8 mouse cellular contexts compared by ENCODE assay signal in genomic region chr3:135423608-135424212, GRCm38 (mm10). TPM values are rescaled to one million over a fixed set of nuclear protein-coding genes. Genes with fewer than 3 reads are reported as not detected.
DNase-seq lines count a peak whose midpoint lies in the region; ATAC-seq and TF ChIP-seq lines count a peak whose summit lies in the region.

Gene Cisd2, minus strand, starts transcription at chr3:135423925.

- no peaks in the 10 kb centered on the region for H3K9me3 ChIP-seq in lung, embryonic 16.5 days (ENCODE audit: control insufficient read depth, low read length)
- no peaks in the 10 kb centered on the region for H3K9me3 ChIP-seq in intestine, embryonic 16.5 days (ENCODE audit: control insufficient read depth, low read length)
- no peaks in the 10 kb centered on the region for H3K9me3 ChIP-seq in liver, embryonic 13.5 days (replicated peaks)

- peak; percentile 3 for ATAC-seq in lung, embryonic 16.5 days (ENCODE audit: low read depth)
- peak; percentile 25 for ATAC-seq in intestine, embryonic 16.5 days
- ATAC-seq in liver, embryonic 13.5 days (ENCODE audit: low read depth) = peak; percentile 3; the same call in 1 of the 2 replicates

- no peaks in the 10 kb centered on the region for H3K27me3 ChIP-seq in lung, embryonic 16.5 days (ENCODE audit: control insufficient read depth, insufficient read depth, low read depth, low read length)
- no peaks in the 10 kb centered on the region for H3K27me3 ChIP-seq in intestine, embryonic 16.5 days (replicated peaks; ENCODE audit: control insufficient read depth, insufficient read depth, low read length)
- no peaks in the 10 kb centered on the region for H3K27me3 ChIP-seq in liver, embryonic 13.5 days

- H3K27ac ChIP-seq in lung, embryonic 16.5 days (ENCODE audit: low read length) = peak within 1 kb of the TSS; percentile 95
- H3K27ac ChIP-seq in bone marrow macrophage, adult 2 months (ENCODE audit: insufficient read depth, low read depth, low read length) = peak within 1 kb of the TSS; percentile 82
- peak within 1 kb of the TSS; percentile 94 for H3K27ac ChIP-seq in intestine, embryonic 16.5 days (ENCODE audit: low read length)
- peak within 1 kb of the TSS; percentile 84 for H3K27ac ChIP-seq in liver, embryonic 13.5 days

- DNase-seq in lung, postnatal 4 days = no peak
- no peak for DNase-seq in gastrocnemius, postnatal 25 days
- DNase-seq in liver, embryonic 13.5 days = no peak
- DNase-seq in ovary, postnatal 36 days (ENCODE audit: low spot score) = no peak
- DNase-seq in Muller cell, postnatal 12 days (ENCODE audit: inconsistent ontology term) = no peak

- peak within 1 kb of the TSS; percentile 82 for H3K4me3 ChIP-seq in lung, embryonic 16.5 days (ENCODE audit: low read length)
- H3K4me3 ChIP-seq in bone marrow macrophage, adult 2 months (ENCODE audit: insufficient read depth, low read length) = peak within 1 kb of the TSS; percentile 78
- H3K4me3 ChIP-seq in intestine, embryonic 16.5 days (ENCODE audit: low read length) = peak within 1 kb of the TSS; percentile 77
- peak within 1 kb of the TSS; percentile 69 for H3K4me3 ChIP-seq in liver, embryonic 13.5 days (replicated peaks)

- H3K4me1 ChIP-seq in lung, embryonic 16.5 days (replicated peaks; ENCODE audit: control insufficient read depth, insufficient read depth, low read length) = peaks cover 7% of the 10 kb centered on the region; the same call in 1 of the 2 replicates
- H3K4me1 ChIP-seq in bone marrow macrophage, adult 2 months (ENCODE audit: control insufficient read depth, insufficient read depth, low read length) = peaks cover 9% of the 10 kb centered on the region
- H3K4me1 ChIP-seq in intestine, embryonic 16.5 days (ENCODE audit: control insufficient read depth, insufficient read depth, low read length) = peaks cover 3% of the 10 kb centered on the region; the same call in 1 of the 2 replicates
- H3K4me1 ChIP-seq in liver, embryonic 13.5 days (replicated peaks) = peaks cover 30% of the 10 kb centered on the region

- H3K4me2 ChIP-seq in lung, embryonic 16.5 days (ENCODE audit: low read depth, low read length) = peak within 1 kb of the TSS; percentile 63
- H3K4me2 ChIP-seq in intestine, embryonic 16.5 days (ENCODE audit: low read depth, low read length) = peak within 1 kb of the TSS; percentile 75
- peak within 1 kb of the TSS; percentile 77 for H3K4me2 ChIP-seq in liver, embryonic 13.5 days

- H3K9ac ChIP-seq in lung, embryonic 16.5 days (ENCODE audit: low read length) = peak within 1 kb of the TSS; percentile 86
- peak within 1 kb of the TSS; percentile 85 for H3K9ac ChIP-seq in intestine, embryonic 16.5 days (ENCODE audit: low read depth, low read length)
- H3K9ac ChIP-seq in liver, embryonic 13.5 days = peak within 1 kb of the TSS; percentile 92

- WGBS in lung, embryonic 16.5 days = 2% methylated on average over 8 of the region's 8 CpGs
- WGBS in intestine, embryonic 16.5 days = 2% methylated on average over 8 of the region's 8 CpGs
- 1% methylated on average over 8 of the region's 8 CpGs for WGBS in liver, embryonic 13.5 days (ENCODE audit: insufficient replicate concordance)

- no peak for TF ChIP-seq POLR2A in bone marrow macrophage, adult 2 months (IDR thresholded peaks at IDR 0.05; ENCODE audit: borderline replicate concordance, low read depth, low read length)

- TF ChIP-seq CTCF in bone marrow macrophage, adult 2 months (IDR thresholded peaks at IDR 0.05; ENCODE audit: low read depth, low read length) = no peak

- no peaks in the 10 kb centered on the region for H3K36me3 ChIP-seq in lung, embryonic 16.5 days (ENCODE audit: control insufficient read depth, insufficient read depth, low read length)
- no peaks in the 10 kb centered on the region for H3K36me3 ChIP-seq in intestine, embryonic 16.5 days (ENCODE audit: control insufficient read depth, insufficient read depth, low read length)
- no peaks in the 10 kb centered on the region for H3K36me3 ChIP-seq in liver, embryonic 13.5 days

RNA-seq across cellular contexts. Expression of gene Cisd2, which starts in this region (rescaled TPM):
- 60.3 and 62.8 TPM in 2 replicates for polyA plus RNA-seq in lung, embryonic 16.5 days (2015; fragmentation: Nextera tagmentation; extraction: Ambion mirVana)
- 34.2 and 36.9 TPM in 2 replicates for polyA plus RNA-seq in bone marrow macrophage, adult 2 months (2012; ENCODE audit: insufficient read depth, insufficient read length, missing spikeins)
- 10 to 100 TPM; 27.9 to 29.2 TPM for total RNA-seq in gastrocnemius, postnatal 25 days (2021)
- polyA plus RNA-seq in intestine, embryonic 16.5 days (2015; fragmentation: Nextera tagmentation; extraction: Ambion mirVana) = 61.2 and 61.9 TPM in 2 replicates
- polyA plus RNA-seq in liver, embryonic 13.5 days (2015; fragmentation: Nextera tagmentation; extraction: Ambion mirVana) = 36.4 and 43.9 TPM in 2 replicates
